Mouse (Mus musculus): Measurements from ENCODE around the gene Mcrip1.
A peak's percentile ranks its signal among the peaks of the same experiment; 100 is the strongest.

Mcrip1 gene

DNA sequence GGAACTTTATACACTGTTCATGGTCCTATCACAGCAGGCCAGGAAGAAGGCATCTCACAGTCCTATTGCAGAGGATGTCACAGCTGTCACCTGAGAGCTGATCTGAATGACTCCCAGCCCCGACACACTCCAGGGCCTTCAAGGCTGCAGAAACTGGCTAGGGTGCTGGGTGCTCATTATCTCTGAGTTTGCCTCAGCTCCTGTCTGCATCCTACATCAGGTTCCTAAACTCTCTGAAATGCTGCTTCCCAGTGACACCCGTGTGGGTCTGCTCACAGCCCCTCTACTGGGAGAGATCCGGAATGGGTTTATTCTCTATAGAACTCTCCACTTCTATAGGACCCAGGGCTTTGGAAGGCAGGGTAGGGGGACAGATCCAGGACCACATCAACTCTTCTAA lies 1.3 kb downstream of the Mcrip1 start:
- DNase-seq (ENCODE audit: extremely low read depth, insufficient read length, low spot score): no peak

GRCm38 (mm10) chr11:120547469-120547868 lies 2.1 kb downstream of the Mcrip1 start:
- DNase-seq (ENCODE audit: extremely low read depth, insufficient read length, low spot score): no peak

- no peak for DNase-seq (ENCODE audit: extremely low read depth, insufficient read length, low spot score)
These were observed 3.6 kb downstream of the Mcrip1 start for GRCm38 (mm10) chr11:120545964-120546363.

GRCm38 (mm10) chr11:120542376-120542775 lies 7.2 kb downstream of the Mcrip1 start:
- no peak for DNase-seq (ENCODE audit: extremely low read depth, insufficient read length, low spot score)

- DNase-seq (ENCODE audit: extremely low read depth, insufficient read length, low spot score): peak; percentile 57
These were observed 7.6 kb downstream of the Mcrip1 start for GRCm38 (mm10) chr11:120541907-120542306.

DNA sequence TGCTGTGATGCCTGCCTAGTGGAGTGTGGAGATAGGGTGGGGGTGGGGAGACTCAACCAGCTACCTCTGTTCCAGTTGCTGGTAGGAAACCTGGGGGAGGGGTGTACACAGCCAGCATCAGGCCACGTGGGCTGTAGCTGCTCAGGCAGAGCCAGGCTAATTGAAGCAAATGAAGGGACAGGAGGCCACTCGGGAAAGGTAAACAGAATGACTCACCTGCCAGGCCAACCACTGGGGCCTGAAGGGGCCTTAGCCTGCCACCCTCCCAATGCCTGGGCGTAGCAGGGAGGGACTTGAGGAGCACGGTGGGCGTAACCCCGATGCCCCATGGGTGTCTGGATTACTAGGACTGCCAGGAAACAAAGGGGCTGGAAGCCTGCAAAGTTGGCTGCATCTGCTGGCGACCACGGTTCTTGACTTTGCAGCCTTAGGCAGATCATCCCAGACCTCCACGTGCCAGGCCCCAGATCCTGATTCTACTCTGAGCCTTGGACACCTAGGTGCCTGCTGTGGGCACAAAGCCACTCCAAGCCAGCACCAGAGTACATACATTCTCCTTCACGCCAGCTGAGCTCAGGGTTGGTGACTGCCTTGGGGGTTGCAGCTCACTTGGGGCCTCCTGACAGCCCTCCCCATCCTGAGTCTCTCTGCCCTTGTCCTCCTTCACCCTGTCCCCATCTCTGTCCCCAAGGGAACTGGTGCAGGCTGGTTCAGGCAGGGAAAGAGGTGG lies 10.1 kb downstream of the Mcrip1 start:
- peak; percentile 44 for DNase-seq (ENCODE audit: extremely low read depth, insufficient read length, low spot score)

DNA sequence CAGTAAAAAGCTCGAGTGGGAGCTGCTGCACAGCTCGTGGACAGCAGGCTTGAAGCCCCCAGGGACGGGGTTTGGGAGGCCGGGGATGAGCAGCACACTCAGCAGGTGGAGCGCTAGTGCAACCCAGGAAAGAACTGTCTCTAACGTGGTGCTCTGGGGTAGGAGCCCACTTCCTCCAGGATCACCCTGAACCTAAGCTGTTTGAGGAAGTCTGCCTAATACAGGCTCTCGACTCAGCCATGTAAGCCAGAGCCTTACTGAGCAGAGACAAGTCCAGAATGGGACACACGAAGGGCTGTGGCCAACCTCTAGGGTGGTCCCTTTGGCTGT lies 10.6 kb downstream of the Mcrip1 start:
- DNase-seq (ENCODE audit: extremely low read depth, insufficient read length, low spot score): no peak

- DNase-seq (ENCODE audit: extremely low read depth, insufficient read length, low spot score): peak; percentile 50
These were observed 11.0 kb downstream of the Mcrip1 start for GRCm38 (mm10) chr11:120538485-120538884.

DNA sequence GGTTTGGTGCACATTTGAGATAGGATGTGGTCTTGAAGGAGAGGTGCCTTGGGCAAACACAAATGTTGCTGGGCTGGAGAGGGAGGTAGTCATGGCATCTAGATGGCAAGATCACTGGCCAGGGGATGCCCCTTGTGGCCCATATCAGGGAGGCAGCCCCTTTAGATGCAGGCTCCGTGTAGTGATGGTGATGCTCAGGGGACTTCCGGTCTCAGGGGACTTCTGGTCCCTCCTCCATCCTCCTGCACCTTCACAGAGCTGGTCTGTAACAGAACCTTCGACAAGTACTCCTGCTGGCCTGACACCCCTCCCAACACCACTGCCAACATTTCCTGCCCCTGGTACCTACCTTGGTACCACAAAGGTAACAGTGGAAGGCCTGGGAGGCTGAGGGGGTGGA lies 13.7 kb downstream of the Mcrip1 start:
- no peak for DNase-seq (ENCODE audit: extremely low read depth, insufficient read length, low spot score)

DNA sequence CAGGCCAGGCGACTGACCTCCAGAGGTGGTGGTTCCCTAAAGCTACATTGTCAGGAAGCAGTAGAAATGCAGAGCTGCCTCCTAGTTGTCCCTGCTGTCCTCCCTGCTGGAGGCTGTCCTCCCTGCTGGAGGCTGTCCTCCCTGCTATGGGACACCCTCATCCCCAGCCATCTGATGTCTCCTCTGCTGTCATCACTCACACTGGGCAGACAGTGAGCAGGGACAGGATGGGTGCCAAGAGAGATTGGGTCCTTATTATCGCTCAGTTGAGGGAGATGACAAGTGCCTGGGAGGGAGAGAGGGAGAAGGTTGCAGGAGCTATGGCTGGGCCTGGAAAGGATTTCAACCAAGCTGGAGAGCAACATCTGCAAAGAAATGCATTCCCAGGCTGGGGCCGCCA lies 14.4 kb downstream of the Mcrip1 start:
- no peak for DNase-seq (ENCODE audit: extremely low read depth, insufficient read length, low spot score)

DNA sequence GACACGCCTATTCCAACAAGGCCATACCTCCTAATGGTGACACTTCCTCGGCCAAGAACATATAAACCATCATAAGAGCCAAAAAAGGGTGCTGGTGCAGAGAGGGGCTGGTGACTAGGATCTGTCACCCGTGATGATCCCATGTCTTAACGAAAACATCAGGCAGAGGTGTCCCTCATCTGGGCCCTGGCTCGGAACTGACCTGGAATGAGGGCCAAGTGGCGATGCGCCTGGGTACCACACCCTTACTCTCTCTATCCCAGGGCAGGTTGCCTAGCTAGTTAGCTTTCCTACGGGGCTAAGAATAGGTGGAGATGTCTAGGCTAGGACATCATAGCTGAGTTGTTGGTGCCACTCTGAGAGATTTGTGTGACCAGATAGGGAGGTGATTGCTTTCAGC lies 15.4 kb downstream of the Mcrip1 start:
- DNase-seq (ENCODE audit: extremely low read depth, insufficient read length, low spot score): no peak

DNA sequence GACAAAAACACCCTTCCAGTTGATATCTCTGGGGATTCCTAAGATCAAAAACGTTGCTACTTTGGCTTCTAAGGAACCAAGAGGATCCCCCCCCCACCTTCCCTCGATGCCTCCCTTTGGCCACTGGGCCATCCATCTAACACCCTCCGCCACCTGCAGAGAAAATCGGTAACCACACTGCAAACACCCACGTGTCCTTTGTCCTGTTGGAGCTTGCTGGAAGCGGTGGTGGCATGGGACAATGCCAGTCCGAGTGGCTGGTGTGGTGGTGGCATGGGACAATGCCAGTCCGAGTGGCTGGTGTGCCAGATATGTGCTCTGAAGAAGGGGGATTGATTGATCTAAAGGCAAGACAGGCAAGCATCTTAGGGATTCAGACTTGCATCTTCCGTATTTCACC lies 17.9 kb downstream of the Mcrip1 start:
- DNase-seq (ENCODE audit: extremely low read depth, insufficient read length, low spot score): no peak

DNA sequence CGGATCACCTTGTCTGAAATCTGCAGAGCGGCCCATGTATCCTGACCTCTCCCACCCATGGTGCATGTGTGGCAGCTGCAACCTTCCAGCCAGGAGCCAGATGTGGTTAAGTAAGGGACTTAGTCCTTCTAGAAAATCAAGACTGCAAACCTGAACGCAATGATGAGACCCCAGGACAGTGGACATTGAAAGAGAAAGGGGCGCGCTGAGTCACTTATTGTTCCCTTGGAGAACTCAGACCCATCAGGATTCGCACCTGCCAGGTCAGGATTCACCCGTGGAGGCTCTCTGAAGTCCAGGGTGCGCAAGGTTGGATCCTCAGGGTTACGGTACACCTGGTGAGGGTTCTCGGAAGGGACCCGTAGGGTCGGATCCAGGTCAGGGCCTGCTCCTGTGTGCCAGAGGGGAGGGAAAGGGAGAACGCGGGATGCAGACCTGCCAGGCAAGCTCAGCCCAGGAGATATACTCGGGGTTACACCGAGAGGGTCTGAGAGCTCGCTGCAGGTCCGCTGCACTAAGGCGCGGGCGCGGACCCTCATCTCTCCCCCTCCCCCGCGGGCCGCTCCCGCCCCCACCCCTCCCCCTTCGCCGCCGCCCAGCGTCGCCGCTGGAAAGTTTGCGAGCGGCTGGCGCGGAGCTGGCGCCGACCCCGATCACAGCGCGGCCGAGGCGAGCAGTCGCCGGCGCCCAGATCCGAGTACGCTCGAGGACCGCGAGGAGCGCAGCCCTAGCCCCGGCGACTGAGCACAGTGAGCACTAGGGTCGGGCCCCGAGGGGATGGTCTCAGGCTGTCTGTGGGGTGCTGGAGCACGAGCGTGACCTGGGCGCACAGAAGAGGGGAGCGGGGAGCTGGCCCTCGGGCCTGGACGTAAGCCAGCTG lies 19.2 kb downstream of the Mcrip1 start, which contains the start of gene Gcgr:
Gcgr (plus strand) TSS at position 615 of the 880 bp plus-strand sequence.
- DNase-seq (ENCODE audit: extremely low read depth, insufficient read length, low spot score): no peak

- no peak for DNase-seq (ENCODE audit: extremely low read depth, insufficient read length, low spot score)
These were observed 20.6 kb downstream of the Mcrip1 start for GRCm38 (mm10) chr11:120528903-120529302.

DNA sequence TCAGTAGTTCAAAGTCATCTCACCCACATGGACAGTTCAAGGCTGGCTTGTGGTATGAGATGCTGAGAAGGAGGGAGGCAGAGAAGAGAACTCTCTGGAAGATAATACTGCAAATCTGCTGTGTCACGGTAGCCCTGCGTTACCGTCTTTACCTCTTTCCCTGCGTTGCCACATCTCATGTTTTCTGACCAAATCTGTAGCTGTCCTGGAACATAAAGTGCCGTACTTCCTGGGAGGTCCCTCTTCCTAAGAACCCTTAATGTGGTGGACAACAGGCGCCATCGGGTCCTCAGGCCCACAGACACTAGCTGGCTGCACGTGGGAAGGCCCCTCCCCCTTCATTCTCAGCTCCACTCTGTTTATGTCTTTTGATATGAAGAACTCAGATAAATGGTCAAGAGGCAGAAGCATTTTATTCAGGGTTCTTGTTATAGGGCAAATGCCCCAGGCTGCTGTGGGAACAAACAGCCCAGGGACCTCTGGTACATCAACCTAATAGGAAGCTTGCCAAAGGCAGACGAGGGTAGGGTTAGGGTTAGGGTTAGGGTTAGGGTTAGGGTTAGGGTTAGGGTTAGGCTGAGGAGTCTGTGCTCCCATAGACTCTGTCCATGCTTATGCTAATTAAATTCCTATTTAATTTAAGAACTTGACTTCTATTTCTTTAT lies 21.7 kb downstream of the Mcrip1 start:
- DNase-seq (ENCODE audit: extremely low read depth, insufficient read length, low spot score): no peak

- no peak for DNase-seq (ENCODE audit: extremely low read depth, insufficient read length, low spot score)
These were observed 23.6 kb downstream of the Mcrip1 start for GRCm38 (mm10) chr11:120525959-120526358.

DNA sequence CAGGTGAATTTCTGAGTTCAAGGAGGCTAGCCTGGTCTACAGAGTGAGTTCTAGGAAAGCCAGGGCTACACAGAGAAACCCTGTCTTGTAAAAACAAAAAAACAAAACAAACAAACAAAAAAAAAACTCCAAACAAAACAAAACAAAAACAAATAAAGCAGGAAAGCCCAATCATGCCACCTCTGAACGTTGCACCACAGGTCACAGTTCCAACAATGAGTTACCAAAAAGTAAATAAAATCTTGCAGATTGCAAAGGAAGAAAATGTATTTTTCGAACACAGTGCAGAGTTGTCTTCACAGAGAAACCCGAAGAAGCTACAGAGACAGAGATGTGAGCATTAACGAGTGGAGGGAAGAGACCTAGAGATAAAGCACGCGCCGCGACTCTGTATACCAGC lies 26.9 kb downstream of the Mcrip1 start:
- DNase-seq (ENCODE audit: extremely low read depth, insufficient read length, low spot score): no peak

GRCm38 (mm10) chr11:120520967-120521540 lies 28.5 kb downstream of the Mcrip1 start:
- DNase-seq (ENCODE audit: extremely low read depth, insufficient read length, low spot score): no peak

DNA sequence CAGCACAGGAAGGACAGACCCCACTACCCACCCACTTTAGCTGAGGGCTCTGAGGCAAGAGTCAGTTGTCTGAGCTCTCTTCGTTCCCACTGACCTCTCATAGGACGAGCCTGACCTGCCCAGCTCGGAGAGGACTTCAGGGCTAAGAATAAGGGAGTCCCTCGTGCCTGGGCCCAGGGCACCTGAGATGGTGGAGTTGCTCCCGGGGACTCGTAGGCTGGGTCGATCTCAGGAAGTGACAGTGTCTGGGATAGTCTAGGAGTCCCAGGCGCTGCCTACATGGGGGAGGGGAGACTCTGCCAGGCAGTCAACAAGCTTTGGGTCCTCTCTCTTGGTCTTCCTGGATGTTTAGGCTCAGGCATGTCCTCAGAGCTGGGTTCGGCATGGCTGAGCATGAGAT lies 29.0 kb downstream of the Mcrip1 start:
- no peak for DNase-seq (ENCODE audit: extremely low read depth, insufficient read length, low spot score)

GRCm38 (mm10) chr11:120519738-120520137 lies 29.8 kb downstream of the Mcrip1 start:
- peak; percentile 67 for DNase-seq (ENCODE audit: extremely low read depth, insufficient read length, low spot score)

DNA sequence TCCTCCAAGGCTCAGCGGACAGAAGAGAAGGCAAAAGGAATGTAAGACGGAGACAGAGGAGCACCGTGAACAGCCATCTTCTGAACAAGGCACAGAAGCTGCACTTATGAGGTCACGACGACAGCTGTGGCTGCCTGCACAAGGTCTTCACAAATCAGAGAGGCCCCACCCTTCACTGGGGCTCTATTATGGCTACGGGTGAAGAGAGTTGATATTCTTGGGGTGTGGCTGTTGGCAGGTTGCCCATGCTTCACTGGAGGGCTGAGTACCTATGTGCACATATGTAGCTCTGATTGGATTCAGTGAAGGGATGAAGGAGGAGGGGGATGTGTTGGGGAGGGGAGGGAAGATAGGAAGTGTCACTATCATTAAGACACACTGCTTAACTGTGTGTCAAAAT lies 31.0 kb downstream of the Mcrip1 start:
- no peak for DNase-seq (ENCODE audit: extremely low read depth, insufficient read length, low spot score)
